Mouse (Mus musculus) yolk sac, embryonic 10.5 days (tissue): ENCODE measurements around the gene Hoxb5.

Experiments
- DNase-seq: peaks from one replicate; pipeline ENCODE4 v3.0.0-alpha.2; 2017; ENCODE audit warnings: low spot score

The Hoxb5 gene

GRCm38 (mm10) chr11:96288455-96289221 is 14.5 kb upstream of the Hoxb5 start:
- DNase-seq = no peak

GRCm38 (mm10) chr11:96289293-96289692 is 13.8 kb upstream of the Hoxb5 start:
- DNase-seq = no peak

GRCm38 (mm10) chr11:96289837-96290236 is 13.3 kb upstream of the Hoxb5 start:
- no peak for DNase-seq

- DNase-seq = no peak
These were observed 12.3 kb upstream of the Hoxb5 start for GRCm38 (mm10) chr11:96290705-96291355.

DNA sequence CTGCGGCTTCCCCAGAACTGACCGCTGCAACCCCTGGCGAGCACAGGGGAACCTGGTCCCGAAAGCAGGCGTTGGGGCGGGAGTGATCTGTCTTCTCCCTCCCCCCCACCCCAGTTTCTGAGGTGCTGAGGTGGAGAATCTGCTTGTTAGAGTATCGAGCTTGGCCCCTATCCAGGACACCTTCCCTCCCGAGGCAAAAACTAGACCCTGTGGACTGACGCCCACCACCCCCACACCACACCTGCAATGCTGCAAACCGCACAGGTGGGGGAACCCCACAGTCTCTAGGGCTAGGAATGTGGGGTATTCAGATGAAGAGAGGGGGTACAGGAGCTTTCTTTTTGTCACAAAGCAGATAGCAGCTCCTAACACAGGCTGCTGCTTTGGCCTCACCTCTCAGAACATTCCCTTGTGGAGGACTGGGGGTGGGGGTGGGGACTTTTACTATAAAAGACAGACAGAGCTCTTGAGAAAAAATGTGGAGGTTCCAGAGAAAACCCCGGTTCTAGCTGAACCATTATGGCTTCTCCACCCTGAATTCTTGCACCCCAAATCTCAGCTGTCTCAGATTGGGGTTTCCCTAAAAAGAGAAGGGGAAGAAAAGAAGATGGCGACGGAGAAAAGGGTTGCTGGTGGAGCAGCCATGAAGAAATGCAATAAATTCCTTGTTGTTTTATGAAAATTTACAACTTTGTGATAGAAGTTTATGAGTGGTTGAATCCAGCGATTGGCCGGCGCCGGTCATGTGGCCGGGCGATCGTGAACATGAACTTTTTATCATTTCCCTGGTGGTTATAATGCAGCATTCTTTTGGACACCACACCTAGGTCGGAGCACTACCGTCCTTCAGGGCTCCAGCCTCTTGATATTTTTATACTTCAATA is 11.2 kb upstream of the Hoxb5 start, which contains the start of gene Hoxb6:
Gene Hoxb6 (plus strand): TSS at position 796 of the 884 bp plus-strand sequence.
- DNase-seq = no peak

GRCm38 (mm10) chr11:96292565-96293301 is 10.4 kb upstream of the Hoxb5 start:
- no peak for DNase-seq

GRCm38 (mm10) chr11:96293302-96293921 is 9.7 kb upstream of the Hoxb5 start:
- DNase-seq = no peak

DNA sequence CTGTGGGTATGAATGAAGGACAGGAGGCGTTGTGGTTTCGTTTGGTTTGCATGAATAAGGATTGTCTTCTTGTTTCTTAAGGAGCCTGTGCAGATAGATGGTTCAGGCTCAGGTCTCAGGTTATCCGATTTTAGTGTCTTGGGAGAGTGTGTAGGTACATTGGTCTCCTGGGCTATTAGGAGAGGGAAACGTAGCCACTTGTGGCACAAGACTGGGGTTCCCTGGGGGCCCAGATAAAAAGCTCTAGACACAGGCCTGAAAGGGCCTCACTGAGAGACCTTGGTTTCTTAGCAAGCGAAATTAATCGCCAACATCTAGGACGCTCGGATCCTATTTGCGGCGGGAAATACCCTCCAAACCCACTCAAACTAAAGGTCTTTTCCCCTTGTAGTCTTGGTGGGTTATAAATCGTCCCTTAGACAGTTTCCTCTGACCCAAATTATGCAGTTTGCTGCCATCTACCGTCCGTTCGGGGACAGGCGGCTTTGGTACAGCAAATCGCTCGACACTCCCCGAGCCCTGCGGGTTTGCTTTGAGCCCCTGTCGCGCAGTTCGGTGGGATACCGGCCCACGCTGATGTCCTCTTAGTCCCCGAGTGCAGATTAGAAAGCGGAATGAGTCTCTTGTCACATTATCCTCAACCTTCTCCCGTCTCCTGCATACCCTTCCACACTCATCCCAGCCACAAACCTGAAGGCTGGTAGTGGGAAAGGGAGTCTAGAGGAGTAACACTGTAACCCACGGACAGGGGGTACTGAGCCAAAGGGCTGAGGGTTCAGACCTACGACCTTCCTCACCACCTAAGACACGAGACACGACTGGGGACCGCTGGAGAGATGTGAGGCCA is 8.7 kb upstream of the Hoxb5 start:
- DNase-seq = peak; percentile 81

DNA sequence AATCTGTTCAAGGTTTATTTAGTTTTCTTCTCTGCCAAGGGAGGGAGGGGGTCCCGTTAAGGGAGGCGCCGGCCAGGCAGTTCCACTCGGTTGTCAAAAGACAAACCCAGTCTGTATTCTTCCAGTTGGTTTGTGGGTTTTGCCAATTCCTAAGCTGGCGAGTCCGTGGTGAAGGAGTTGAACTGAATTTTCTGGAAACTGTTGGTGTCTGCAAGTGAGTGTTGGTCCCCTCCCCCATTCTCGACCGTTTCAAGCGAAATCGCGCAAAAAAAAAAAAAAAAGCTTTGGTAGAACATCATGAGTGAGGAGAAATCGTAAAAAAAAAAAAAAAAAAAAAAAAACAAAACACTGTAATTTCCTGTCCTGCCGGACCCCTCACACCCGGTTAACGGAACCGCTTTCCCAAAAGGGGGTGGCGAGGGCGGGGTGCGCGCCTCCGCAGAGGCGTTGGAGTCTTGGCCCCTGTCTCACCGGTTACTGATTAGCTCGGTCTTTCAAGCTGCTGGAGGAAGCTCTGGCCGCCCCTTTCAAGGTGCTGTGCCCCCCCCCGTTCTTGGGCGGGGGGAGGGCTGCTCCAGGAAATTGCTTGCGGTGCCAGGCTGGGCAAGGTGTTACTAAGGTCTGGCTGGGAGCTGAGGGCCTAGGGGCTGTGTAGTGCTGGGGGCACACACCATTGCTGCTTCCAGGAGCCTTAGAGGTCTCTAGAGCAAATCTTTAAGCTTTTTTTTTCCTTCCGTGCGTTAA is 7.9 kb upstream of the Hoxb5 start:
- no peak for DNase-seq

DNA sequence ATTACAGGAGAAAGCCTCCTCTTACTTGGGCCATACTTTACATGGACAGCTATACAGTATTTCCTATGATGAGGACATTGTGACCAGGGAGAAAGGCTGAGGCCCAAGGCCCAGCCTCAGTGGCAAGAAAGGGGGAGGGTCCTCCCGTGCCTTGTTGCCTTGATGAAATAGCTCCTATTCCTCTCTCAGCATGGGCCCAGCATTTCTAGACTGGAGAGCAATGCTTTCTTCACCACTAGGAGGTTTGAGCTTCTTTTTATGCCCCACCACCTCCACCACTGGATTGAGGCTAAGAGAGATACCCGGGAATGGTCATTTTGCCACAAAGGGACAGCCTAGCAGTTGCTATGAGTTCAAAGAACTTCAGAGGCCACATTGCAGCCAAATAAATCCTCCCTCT is 6.1 kb upstream of the Hoxb5 start:
- DNase-seq = no peak

- no peak for DNase-seq
These were observed 5.7 kb upstream of the Hoxb5 start for GRCm38 (mm10) chr11:96297428-96297827.

DNA sequence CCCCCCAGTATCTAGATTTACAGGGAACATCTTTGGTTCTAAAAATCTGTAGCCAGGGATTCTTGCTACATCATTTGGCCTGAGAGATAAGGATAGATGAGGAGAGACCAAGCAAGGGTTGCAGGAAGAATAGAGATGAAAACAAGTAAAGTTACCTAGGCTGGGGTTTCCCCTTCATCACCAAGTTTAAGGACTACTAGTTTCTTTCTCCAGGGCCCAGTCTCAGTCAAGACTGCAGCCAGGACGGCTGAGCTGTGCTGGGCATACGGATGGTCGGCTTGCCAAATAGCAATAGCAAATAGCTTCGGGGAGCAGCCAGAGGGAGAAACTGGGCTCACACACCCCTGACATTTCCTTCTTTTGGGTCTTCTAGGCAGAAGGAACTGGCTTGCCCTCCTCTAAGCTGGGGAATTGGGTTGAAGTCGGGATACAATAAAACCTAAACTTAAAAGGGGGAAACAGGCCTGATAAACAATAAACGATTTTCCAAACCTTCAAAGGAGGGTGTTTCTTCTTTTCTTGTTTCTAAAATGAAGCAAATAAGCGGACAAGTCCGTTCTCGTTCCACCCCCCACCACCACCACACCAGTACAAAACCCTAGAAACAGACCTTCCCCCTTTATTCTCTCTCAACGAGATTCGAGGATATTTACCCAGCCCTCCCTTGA is 5.0 kb upstream of the Hoxb5 start:
- no peak for DNase-seq

- no peak for DNase-seq
These were observed 4.1 kb upstream of the Hoxb5 start for GRCm38 (mm10) chr11:96298895-96299667.

DNA sequence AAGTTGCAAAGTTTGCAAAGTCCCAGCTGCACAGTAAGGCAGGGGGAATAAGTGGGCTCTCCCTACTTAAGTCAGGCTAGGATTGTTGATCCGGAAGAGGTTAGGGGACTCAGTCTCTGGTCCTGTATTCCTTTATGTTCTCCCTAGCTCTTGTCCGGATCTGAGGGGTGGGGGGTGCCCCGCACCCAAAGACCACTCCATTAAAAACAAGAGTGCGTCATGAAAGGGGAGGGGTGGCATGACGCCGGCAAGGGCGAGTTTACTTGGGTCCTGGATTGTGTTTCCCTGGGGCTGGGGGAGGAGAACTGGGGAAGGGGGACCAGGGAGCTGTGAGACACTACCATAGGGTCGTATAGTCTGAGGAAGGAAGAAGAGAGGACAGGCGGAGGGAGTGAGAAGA is 3.4 kb upstream of the Hoxb5 start:
- no peak for DNase-seq

DNA sequence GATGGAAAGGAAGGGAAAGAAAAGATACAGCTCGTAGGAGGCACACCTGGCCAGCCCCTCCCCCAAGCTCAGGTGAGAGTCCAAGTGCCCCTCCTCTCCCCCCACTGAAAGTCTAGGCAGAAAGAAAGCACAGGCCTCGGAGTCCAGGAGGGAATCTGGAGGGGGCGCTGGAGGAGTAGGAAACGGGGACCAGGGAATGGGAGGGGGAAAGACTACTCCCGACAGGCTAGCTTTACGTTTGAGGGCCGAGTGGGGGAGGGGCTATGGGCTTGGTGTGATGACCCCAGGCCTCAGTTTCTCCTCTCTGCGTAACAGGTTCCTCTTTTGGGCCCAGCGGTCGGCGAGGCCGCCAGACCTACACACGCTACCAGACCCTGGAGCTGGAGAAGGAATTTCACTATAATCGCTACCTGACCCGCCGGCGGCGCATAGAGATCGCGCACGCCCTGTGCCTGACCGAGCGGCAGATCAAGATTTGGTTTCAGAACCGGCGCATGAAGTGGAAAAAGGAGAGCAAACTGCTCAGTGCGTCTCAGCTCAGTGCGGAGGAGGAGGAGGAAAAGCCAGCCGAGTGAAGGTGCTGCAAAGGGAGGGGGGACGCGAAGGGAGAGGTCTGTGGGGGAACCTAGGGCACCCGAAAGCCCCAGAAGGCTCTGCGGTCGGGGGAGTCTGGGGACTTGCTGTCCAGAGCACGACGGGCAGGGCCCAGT is 2.6 kb upstream of the Hoxb5 start:
- no peak for DNase-seq

DNA sequence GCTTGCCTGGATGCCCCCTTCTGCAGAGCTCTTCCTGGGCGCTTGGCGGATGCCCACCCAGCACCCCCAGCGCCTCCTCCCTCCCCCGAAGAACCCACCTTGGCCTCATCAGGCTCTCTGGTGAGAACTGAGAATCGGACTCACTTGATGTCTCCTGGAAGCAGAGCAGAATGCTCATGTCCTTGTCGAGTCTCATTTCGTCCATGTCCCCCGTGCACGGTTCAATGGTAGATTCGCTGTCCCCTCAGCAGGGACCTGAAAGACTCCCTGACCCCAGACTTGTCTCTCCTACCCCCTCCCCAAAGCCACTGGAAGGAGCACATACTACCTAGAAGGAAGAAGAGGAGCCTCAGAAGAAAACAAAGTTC is 2.1 kb upstream of the Hoxb5 start:
- no peak for DNase-seq

DNA sequence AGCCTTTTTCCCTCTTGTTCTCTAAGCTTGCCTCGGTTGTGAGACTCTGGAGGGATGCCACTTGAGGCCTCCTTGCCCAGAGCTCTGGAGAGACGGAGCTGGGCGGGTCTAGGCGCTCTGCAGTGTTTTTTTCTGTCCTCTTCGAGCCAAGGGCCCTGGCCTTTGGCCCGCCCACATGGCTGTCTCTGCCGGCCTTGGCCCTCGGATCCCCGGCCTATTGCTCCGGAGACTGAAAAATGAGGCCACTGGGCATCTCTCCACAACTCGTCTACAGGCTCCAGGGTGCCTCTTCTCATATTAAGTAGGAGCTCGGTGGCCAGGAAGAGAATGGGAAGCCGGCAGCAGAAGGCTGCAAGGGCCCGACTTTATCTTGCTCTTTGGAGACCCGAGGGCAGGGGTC is 1.3 kb upstream of the Hoxb5 start:
- no peak for DNase-seq
